Mouse (Mus musculus) spleen, adult 2 months (tissue): ENCODE results near the gene Fgfr2. TPM values are rescaled to one million over a fixed set of nuclear protein-coding genes. Genes with fewer than 3 reads are reported as not detected.

ENCODE experiments used
- DNase-seq, 2 experiments: peaks; one replicate each; pipeline versions ENCODE4 v3.0.0 to v3.0.0-alpha.2; 2012 to 2021; ENCODE audit warnings: low spot score in 2 of 2, low read depth in 1 of 2
- H3K27ac ChIP-seq: fragments of 200-500 bp; 2 replicates; pipeline ENCODE4 v1.5.1; 2012; ENCODE audit warnings: low read length, inconsistent platforms; ENCODE audit not compliant: insufficient read depth
- H3K27me3 ChIP-seq: fragments of 200-500 bp; 2 replicates; pipeline ENCODE4 v1.6.1; 2012; ENCODE audit warnings: mild to moderate bottlenecking, moderate library complexity, low read length, inconsistent platforms; ENCODE audit not compliant: control insufficient read depth, insufficient read depth
- H3K36me3 ChIP-seq: fragments of 200-500 bp; 2 replicates; pipeline ENCODE4 v1.6.1; 2012; ENCODE audit warnings: mild to moderate bottlenecking, low read length, inconsistent platforms; ENCODE audit not compliant: control insufficient read depth, insufficient read depth
- H3K4me1 ChIP-seq: fragments of 200-500 bp; 2 replicates; pipeline ENCODE4 v1.6.1; 2011; ENCODE audit warnings: inconsistent platforms; ENCODE audit not compliant: control insufficient read depth, insufficient read depth, insufficient read length
- H3K4me3 ChIP-seq: fragments of 200-500 bp; 2 replicates; pipeline ENCODE4 v1.5.1; 2011; ENCODE audit warnings: mild to moderate bottlenecking, inconsistent platforms; ENCODE audit not compliant: insufficient read depth, insufficient read length; ENCODE audit errors: extremely low read depth
- CTCF ChIP-seq: fragments of 200-500 bp; IDR thresholded peaks from 2 replicates; pipeline ENCODE4 v1.5.1; 2011; ENCODE audit warnings: mild to moderate bottlenecking, inconsistent platforms; ENCODE audit not compliant: insufficient read depth, insufficient read length, insufficient replicate concordance; ENCODE audit errors: extremely low read depth
- POLR2A ChIP-seq: fragments of 200-500 bp; IDR thresholded peaks from 2 replicates; pipeline ENCODE4 v1.6.1; 2011; ENCODE audit warnings: low read depth, low read length, inconsistent platforms
- WGBS: fragments of 180-500 bp; shearing (Covaris S2); methylation state at CpG from one replicate; pipeline ENCODE4 v1.1.7; 2018; 5-methylcytosine and 5-hydroxymethylcytosine counted together
- polyA plus RNA-seq: library from polyadenylated mRNA; depleted of rRNA; stranded (reverse); fragments of >200 nt; gene quantifications from 2 replicates; pipeline ENCODE4 v1.2.3, GENCODE M21; 2012

Fgfr2 gene
- polyA plus RNA-seq, 1 experiment = 1.6 TPM

DNA sequence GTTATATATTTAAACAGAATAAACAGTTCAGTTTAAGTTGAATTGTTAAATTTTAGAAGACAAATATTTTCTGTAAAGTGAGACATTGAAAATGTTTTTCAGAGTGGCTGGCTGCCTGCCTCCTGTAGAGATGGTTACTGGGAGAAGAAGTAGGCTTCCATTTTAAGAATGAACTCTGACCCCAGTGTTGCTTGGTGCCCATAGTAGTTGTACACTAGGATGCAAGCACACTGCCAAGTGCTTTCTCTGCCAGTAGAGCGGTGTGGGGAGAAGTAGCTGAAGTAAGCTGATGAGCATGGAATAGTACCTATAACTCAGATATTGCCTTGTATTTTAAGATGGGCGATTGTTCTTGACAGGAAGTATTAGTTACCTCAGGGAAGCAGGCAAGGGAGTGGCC, 2239.0 kb downstream of the Fgfr2 start:
- H3K4me1 ChIP-seq = peaks cover 3% of the 10 kb centered on the region; the same call in 1 of the 2 replicates
- H3K36me3 ChIP-seq = peaks cover 5% of the 10 kb centered on the region; the same call in 1 of the 2 replicates
- 86% methylated on average over 2 of the region's 2 CpGs for WGBS
- TF ChIP-seq CTCF (no peak), POLR2A (no peak)
- H3K27me3 ChIP-seq = no peaks in the 10 kb centered on the region
- H3K27ac ChIP-seq = no peak overlapping the region
- H3K4me3 ChIP-seq = no peak overlapping the region
- no peak for DNase-seq

DNA sequence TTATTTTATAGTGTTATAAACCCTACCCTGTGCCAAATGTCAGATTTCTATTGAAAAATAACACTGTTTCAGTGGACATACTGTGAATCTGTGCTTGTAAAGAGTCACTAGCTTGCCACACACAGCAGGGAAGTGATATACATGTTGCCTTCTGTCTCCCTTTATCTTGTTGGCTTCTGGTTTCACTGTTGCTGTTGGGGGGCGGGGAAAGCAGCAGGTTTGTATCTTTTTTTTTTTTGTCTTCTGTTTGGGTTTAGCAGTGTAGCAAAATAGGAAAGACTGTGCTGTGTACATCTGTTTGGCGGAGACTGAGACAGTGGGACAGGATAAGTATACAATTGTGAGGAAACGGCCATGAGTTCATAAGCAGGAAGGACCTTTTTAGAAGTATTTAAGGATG, 2255.9 kb downstream of the Fgfr2 start:
- no peak for TF ChIP-seq POLR2A
- TF ChIP-seq CTCF = no peak
- Histone ChIP-seq H3K4me1 (no peaks in the 10 kb centered on the region; the same call in none of the 2 replicates), H3K36me3 (no peaks in the 10 kb centered on the region), H3K27me3 (no peaks in the 10 kb centered on the region), H3K4me3 (no peak overlapping the region), H3K27ac (no peak overlapping the region)
- no peak for DNase-seq
- 64% methylated on average over 3 of the region's 3 CpGs for WGBS

DNA sequence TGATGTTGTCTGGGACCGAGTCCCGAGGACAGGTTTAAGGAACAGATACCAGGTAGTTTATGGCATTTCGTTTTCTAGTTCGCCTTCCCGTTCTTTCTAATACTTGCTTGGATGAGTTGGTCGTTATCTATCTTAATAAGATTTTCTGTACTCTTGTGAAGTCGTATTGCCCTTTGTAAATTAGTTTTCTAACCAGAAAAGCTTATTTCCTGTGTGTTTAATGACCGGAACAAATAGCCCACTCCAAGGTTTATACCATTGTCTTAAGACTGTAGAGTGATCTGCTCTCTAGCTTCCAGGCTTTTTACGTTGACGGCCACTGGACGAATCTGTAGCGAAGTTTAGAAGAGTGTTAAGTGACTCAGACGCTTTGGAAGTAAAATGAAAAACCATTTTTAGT, 2256.5 kb downstream of the Fgfr2 start:
- WGBS = 23% methylated on average over 13 of the region's 13 CpGs

DNA sequence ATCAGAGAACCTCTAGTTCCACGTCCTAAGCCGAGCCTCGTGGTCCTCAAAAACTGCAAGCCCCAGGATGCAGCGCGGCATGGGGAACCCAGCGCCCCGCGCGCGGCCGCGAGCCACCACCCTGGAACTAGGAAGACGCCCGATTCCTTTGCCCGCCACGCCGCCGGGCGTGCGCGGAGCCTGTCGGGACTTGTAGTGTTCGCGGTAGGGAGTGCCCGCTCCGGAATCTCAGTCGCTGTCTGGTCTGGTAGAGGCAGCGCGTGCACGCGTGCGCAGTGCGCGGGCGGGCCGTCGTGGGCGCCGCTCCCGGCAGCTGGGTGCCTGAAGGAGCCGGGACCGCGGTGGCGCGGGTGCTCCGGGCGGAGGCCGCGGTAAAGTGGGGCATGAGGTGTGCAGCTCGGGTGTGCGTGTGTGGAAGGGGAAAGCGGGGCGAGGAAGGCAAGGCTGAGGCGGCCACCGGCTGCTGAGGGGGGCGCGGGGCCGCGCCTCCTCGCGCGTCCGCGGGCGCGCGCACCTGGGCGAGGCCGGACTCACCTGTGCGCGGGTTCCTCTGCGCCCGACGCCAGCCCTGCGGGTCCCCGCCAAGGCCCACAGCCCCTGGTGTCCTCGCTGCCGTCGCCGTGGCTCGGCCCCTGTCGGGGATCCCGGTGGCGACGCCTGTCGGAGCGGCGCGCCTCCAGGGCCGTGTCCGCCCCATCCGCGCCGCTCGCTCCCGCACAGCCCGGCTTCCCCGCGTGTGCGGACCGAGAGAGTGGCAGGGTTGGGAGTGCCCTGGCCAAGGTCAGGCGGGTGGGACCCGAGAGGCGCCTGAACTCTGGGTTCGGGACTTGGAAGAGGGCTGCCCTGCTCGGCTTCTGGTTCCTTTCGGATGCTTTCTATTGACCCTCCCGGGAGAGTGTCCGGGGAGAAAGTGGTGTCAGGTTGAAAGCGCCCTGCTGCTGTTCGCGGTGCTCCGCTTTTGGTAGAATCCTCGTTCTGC, 2257.2 kb downstream of the Fgfr2 start, which contains the start of gene Plekha1:
Gene Plekha1, plus strand, starts transcription at position 144 of the 979 bp plus-strand sequence.
- peak within 1 kb of the TSS; percentile 97 for H3K4me3 ChIP-seq
- H3K36me3 ChIP-seq = no peaks in the 10 kb centered on the region
- WGBS = under 1% methylated on average over 109 of the region's 114 CpGs
- peak within 1 kb of the TSS; percentile 91 for H3K27ac ChIP-seq
- no peaks in the 10 kb centered on the region for H3K27me3 ChIP-seq
- peak; percentile 91 to 96 for DNase-seq
- peak; percentile 70 for TF ChIP-seq POLR2A
- no peak for TF ChIP-seq CTCF
- H3K4me1 ChIP-seq = no peaks in the 10 kb centered on the region; the same call in none of the 2 replicates

More for the DNA sequence above, 2256.5 kb downstream of the Fgfr2 start:
- H3K4me3 ChIP-seq = peak overlapping the region; percentile 97
- peak overlapping the region; percentile 91; the same call in 1 of the 2 replicates for H3K27ac ChIP-seq
- H3K36me3 ChIP-seq = no peaks in the 10 kb centered on the region
- no peaks in the 10 kb centered on the region for H3K27me3 ChIP-seq
- H3K4me1 ChIP-seq = no peaks in the 10 kb centered on the region; the same call in none of the 2 replicates
- DNase-seq = no peak
- TF ChIP-seq POLR2A = no peak
- no peak for TF ChIP-seq CTCF

DNA sequence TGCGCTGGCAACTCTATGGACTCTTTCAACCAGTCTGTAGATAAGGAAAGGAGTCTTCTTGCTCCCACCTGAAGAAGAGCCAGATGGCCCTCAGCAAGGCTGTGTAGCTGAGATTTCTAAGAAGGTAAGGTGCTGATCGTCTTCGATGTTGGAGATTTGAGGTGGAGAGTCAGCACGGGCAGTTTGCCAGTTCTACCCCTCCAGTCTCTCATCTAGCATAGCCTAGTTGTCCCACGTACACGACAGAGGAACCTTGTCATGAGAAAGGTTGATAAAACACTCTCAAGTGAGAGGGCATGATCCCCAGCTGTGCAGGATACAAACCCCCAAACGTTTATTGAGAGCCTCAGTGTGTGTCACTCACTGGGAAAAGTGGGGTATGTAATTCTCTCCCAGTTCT, 2258.4 kb downstream of the Fgfr2 start:
- Histone ChIP-seq H3K4me1 (no peaks in the 10 kb centered on the region; the same call in none of the 2 replicates), H3K27me3 (no peaks in the 10 kb centered on the region), H3K27ac (no peak overlapping the region), H3K36me3 (no peaks in the 10 kb centered on the region), H3K4me3 (no peak overlapping the region)
- 81% methylated on average over 7 of the region's 7 CpGs for WGBS
- TF ChIP-seq POLR2A (no peak), CTCF (no peak)
- DNase-seq = no peak

DNA sequence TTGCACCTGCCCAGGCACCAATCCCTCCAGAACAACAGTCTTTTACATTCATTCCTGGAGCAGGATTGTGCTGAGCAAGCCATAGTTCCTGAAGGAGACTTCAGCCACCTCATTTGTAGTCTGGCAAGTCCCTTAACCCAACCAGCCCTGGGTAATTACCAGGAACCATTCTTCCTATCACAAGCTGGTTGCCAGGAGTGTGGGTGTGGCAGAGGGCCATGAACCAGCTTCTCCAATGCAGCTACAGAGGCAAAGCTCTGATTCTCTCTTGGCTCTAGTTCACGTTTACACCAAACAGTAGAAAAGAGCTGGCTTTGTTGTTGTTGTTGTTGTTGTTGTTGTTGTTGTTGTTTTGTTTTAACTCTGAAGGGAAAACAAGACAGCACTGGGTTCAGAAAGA, 2260.6 kb downstream of the Fgfr2 start:
- Histone ChIP-seq H3K36me3 (no peaks in the 10 kb centered on the region), H3K4me3 (no peak overlapping the region), H3K27ac (no peak overlapping the region), H3K27me3 (no peaks in the 10 kb centered on the region), H3K4me1 (no peaks in the 10 kb centered on the region; the same call in none of the 2 replicates)
- TF ChIP-seq CTCF (no peak), POLR2A (no peak)
- no peak for DNase-seq
- WGBS = 78% methylated on average over 1 of the region's 1 CpGs

DNA sequence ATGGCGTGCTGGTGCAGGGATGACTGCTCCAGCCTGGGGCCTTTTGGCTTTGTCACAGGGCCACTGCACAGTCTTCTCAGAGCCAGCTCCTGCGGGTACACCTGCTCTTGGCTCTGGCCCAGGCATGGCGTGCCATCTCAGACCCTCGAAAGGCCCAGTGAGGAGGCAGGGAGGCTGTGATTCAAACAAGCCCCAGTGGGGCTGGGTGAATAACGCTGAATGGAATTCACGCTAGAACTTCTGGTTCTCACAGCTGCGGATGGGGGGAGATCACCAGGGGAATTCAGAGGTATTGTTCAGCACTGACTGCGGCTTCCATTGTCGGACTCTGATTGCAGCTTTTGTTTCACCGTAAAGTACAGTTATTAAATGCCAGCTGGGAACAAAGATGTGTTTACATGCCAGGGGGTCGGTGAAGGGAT, 2262.4 kb downstream of the Fgfr2 start:
- Histone ChIP-seq H3K4me1 (no peaks in the 10 kb centered on the region; the same call in 1 of the 2 replicates), H3K27me3 (no peaks in the 10 kb centered on the region), H3K27ac (no peak overlapping the region), H3K4me3 (no peak overlapping the region), H3K36me3 (no peaks in the 10 kb centered on the region)
- DNase-seq = no peak
- 86% methylated on average over 11 of the region's 11 CpGs for WGBS
- no peak for TF ChIP-seq CTCF
- no peak for TF ChIP-seq POLR2A
